Mouse (Mus musculus): ENCODE data around the gene Sp6. TPM values are rescaled to one million over a fixed set of nuclear protein-coding genes. Genes with fewer than 3 reads are reported as not detected.

Sp6 gene
- polyA plus RNA-seq, 1 experiment from 2014 or later = 2.2 TPM

GRCm38 (mm10) chr11:96974813-96975212 is 38.4 kb upstream of the Sp6 start:
- no peak overlapping the region for H3K27ac ChIP-seq
- H3K9me3 ChIP-seq = no peaks in the 10 kb centered on the region
- no peaks in the 10 kb centered on the region for H3K27me3 ChIP-seq
- 85% methylated on average over 5 of the region's 5 CpGs for WGBS
- H3K4me3 ChIP-seq = no peak overlapping the region
- H3K4me1 ChIP-seq = peaks cover 27% of the 10 kb centered on the region
- no peak for ATAC-seq (ENCODE audit: insufficient number of reproducible peaks, insufficient read depth, low FRiP score, low TSS enrichment)
- H3K9ac ChIP-seq = no peak overlapping the region
- no peak overlapping the region for H3K4me2 ChIP-seq (replicated peaks)
- no peaks in the 10 kb centered on the region for H3K36me3 ChIP-seq

DNA sequence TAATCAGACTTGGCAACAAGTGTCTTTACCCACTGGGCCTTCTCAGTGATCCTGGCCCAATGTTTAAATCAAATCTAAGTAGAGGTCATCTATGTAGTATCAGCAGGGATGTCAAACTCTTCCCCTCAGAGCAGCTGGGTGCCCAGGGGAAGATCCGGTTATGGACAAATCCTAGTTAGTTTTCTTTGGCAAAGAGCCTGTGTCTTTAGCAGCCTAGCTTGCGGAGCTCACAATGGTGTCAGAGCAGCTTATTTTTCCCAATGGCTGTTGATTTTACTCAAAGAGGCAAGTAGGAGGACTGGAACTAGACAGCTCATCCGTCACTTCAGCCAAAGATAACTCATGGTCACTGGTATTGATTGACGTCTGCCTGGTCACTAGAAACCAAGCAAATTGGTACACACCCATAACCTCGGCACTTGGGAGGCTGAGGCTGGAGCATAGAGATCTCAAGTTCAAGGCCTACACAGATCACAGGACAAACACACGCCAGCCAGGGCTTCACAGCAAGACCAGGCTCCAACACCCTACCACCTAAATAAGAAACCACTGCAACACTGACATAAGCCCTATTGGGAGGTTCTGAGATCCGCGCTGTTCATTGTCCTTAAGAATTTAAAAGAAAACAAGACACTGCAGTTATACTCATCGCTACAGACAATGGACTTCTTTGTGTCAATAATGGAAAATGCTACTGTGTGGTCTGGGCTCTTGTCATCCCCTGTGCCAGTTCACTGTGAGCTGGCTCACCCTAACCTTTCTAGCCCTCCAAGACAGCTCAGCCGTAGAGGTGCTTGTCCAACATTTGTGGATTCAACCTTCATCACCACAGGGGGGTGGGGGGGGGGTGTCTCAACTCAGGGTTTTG is 37.4 kb upstream of the Sp6 start:
- Histone ChIP-seq H3K4me3 (peak overlapping the region; percentile 85; the same call in 1 of the 2 replicates), H3K27ac (peak overlapping the region; percentile 95), H3K9me3 (no peaks in the 10 kb centered on the region), H3K9ac (no peak overlapping the region), H3K4me2 (replicated peaks) (peak overlapping the region; percentile 80), H3K4me1 (peaks cover 27% of the 10 kb centered on the region), H3K27me3 (no peaks in the 10 kb centered on the region), H3K36me3 (no peaks in the 10 kb centered on the region)
- ATAC-seq (ENCODE audit: insufficient number of reproducible peaks, insufficient read depth, low FRiP score, low TSS enrichment) = no peak
- 76% methylated on average over 10 of the region's 10 CpGs for WGBS

GRCm38 (mm10) chr11:96976379-96976687 is 36.9 kb upstream of the Sp6 start:
- Histone ChIP-seq H3K4me1 (peaks cover 27% of the 10 kb centered on the region), H3K9me3 (no peaks in the 10 kb centered on the region), H3K27ac (peak overlapping the region; percentile 95), H3K4me3 (peak overlapping the region; percentile 85), H3K36me3 (no peaks in the 10 kb centered on the region), H3K4me2 (replicated peaks) (peak overlapping the region; percentile 80), H3K9ac (peak overlapping the region; percentile 88), H3K27me3 (peaks cover 1% of the 10 kb centered on the region; the same call in 1 of the 2 replicates)
- no peak for ATAC-seq (ENCODE audit: insufficient number of reproducible peaks, insufficient read depth, low FRiP score, low TSS enrichment)
- 45% methylated on average over 3 of the region's 3 CpGs for WGBS

DNA sequence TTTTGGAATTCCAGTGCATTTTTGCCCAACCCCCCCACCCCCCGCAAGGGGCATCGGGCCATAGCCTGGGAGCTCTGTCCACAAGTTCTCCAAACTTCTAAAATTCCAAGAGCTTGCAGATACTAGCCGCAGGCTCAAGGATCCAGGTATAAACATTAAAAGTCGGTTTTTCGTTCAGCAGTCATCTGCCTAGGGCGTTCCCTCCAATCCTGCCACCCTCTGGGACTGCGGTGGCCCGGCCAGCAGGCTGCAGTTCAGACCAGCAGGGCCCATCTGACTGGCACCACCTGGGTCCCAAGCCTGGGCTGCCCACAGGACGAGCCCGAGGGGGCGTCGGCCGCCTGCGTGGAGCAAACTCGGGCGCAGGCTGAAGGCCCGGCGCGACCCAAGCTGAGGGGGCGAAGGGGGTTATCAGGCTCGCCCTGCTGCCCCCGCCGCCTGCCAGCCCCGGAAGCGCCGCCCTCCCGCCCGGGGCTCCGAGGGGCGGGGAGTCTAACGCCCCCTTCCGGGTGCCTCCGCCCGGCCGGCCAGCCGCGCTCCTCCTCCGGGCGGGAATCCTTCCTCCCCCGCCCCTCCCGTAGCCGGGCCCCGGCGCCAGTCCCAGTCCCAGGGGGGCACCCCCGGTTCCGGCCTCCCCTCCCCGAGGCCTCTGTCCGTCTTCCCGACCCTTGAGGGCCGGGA is 36.1 kb upstream of the Sp6 start:
- under 1% methylated on average over 44 of the region's 50 CpGs for WGBS
- no peaks in the 10 kb centered on the region for H3K36me3 ChIP-seq
- H3K9me3 ChIP-seq = no peaks in the 10 kb centered on the region
- ATAC-seq (ENCODE audit: insufficient number of reproducible peaks, insufficient read depth, low FRiP score, low TSS enrichment) = peak; percentile 47; the same call in 1 of the 2 replicates
- peaks cover 6% of the 10 kb centered on the region; the same call in 1 of the 2 replicates for H3K27me3 ChIP-seq
- H3K4me1 ChIP-seq = peaks cover 27% of the 10 kb centered on the region
- H3K27ac ChIP-seq = peak overlapping the region; percentile 95
- H3K9ac ChIP-seq = peak overlapping the region; percentile 88
- H3K4me3 ChIP-seq = peak overlapping the region; percentile 85
- peak overlapping the region; percentile 80 for H3K4me2 ChIP-seq (replicated peaks)

GRCm38 (mm10) chr11:96977606-96978400 is 35.4 kb upstream of the Sp6 start:
- H3K9ac ChIP-seq = peak overlapping the region; percentile 88
- peak overlapping the region; percentile 85 for H3K4me3 ChIP-seq
- H3K27me3 ChIP-seq = peaks cover 6% of the 10 kb centered on the region; the same call in 1 of the 2 replicates
- WGBS = under 1% methylated on average over 45 of the region's 45 CpGs
- H3K36me3 ChIP-seq = no peaks in the 10 kb centered on the region
- peak overlapping the region; percentile 80 for H3K4me2 ChIP-seq (replicated peaks)
- peaks cover 22% of the 10 kb centered on the region for H3K4me1 ChIP-seq
- H3K9me3 ChIP-seq = no peaks in the 10 kb centered on the region
- ATAC-seq (ENCODE audit: insufficient number of reproducible peaks, insufficient read depth, low FRiP score, low TSS enrichment) = peak; percentile 95
- H3K27ac ChIP-seq = peak overlapping the region; percentile 95

GRCm38 (mm10) chr11:96978401-96979246 is 34.6 kb upstream of the Sp6 start:
- Histone ChIP-seq H3K9me3 (no peaks in the 10 kb centered on the region), H3K36me3 (no peaks in the 10 kb centered on the region), H3K27me3 (peaks cover 6% of the 10 kb centered on the region; the same call in 1 of the 2 replicates), H3K9ac (peak overlapping the region; percentile 67), H3K4me3 (peak overlapping the region; percentile 85), H3K4me1 (peaks cover 18% of the 10 kb centered on the region), H3K4me2 (replicated peaks) (peak overlapping the region; percentile 72), H3K27ac (peak overlapping the region; percentile 78)
- ATAC-seq (ENCODE audit: insufficient number of reproducible peaks, insufficient read depth, low FRiP score, low TSS enrichment) = no peak
- 29% methylated on average over 17 of the region's 17 CpGs for WGBS

- peaks cover 9% of the 10 kb centered on the region; the same call in 1 of the 2 replicates for H3K27me3 ChIP-seq
- no peaks in the 10 kb centered on the region for H3K9me3 ChIP-seq
- H3K4me2 ChIP-seq (replicated peaks) = no peak overlapping the region
- no peak overlapping the region for H3K27ac ChIP-seq
- peaks cover 18% of the 10 kb centered on the region for H3K4me1 ChIP-seq
- no peaks in the 10 kb centered on the region for H3K36me3 ChIP-seq
- ATAC-seq (ENCODE audit: insufficient number of reproducible peaks, insufficient read depth, low FRiP score, low TSS enrichment) = no peak
- H3K9ac ChIP-seq = no peak overlapping the region
- H3K4me3 ChIP-seq = no peak overlapping the region
- 84% methylated on average over 7 of the region's 7 CpGs for WGBS
Measured at GRCm38 (mm10) chr11:96979329-96979728, 33.9 kb upstream of the Sp6 start.

DNA sequence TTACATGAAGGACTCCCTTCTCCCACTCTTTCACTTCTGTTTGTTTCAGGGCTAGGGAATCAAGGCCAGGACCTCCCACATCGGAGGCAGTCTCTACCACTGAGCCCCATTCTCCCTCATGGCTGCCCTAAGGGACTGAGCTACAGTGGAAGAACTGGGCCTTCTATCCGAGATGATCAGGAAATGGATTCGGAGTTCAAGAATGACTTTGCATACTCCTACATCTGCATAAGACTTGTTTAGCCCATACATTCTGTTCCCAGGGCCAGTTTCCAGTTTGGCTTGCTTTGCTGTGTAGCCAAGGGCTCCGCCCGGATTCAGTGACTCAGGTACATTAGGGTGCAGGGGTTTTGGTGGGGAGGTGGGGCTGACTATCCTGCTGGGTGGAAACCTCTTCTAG is 33.2 kb upstream of the Sp6 start:
- Histone ChIP-seq H3K4me3 (no peak overlapping the region), H3K9ac (no peak overlapping the region), H3K4me2 (replicated peaks) (no peak overlapping the region), H3K4me1 (peaks cover 18% of the 10 kb centered on the region), H3K27ac (no peak overlapping the region), H3K27me3 (peaks cover 15% of the 10 kb centered on the region), H3K9me3 (no peaks in the 10 kb centered on the region), H3K36me3 (no peaks in the 10 kb centered on the region)
- ATAC-seq (ENCODE audit: insufficient number of reproducible peaks, insufficient read depth, low FRiP score, low TSS enrichment) = no peak
- 72% methylated on average over 5 of the region's 5 CpGs for WGBS

GRCm38 (mm10) chr11:96981461-96981860 is 31.7 kb upstream of the Sp6 start:
- Histone ChIP-seq H3K27me3 (peaks cover 27% of the 10 kb centered on the region), H3K9ac (no peak overlapping the region), H3K27ac (no peak overlapping the region), H3K4me2 (replicated peaks) (no peak overlapping the region), H3K9me3 (no peaks in the 10 kb centered on the region), H3K4me3 (no peak overlapping the region), H3K4me1 (peaks cover 10% of the 10 kb centered on the region), H3K36me3 (no peaks in the 10 kb centered on the region)
- ATAC-seq (ENCODE audit: insufficient number of reproducible peaks, insufficient read depth, low FRiP score, low TSS enrichment) = no peak
- 68% methylated on average over 15 of the region's 15 CpGs for WGBS

GRCm38 (mm10) chr11:96982355-96982754 is 30.8 kb upstream of the Sp6 start:
- WGBS = 2% methylated on average over 7 of the region's 7 CpGs
- Histone ChIP-seq H3K27ac (no peak overlapping the region), H3K4me1 (peaks cover 8% of the 10 kb centered on the region), H3K4me2 (replicated peaks) (0 out of 2 replicates have a peak overlapping the region, but pooled peaks have one; percentile 21), H3K9ac (peak overlapping the region; percentile 22; the same call in 1 of the 2 replicates), H3K9me3 (no peaks in the 10 kb centered on the region), H3K27me3 (peaks cover 36% of the 10 kb centered on the region), H3K4me3 (no peak overlapping the region), H3K36me3 (no peaks in the 10 kb centered on the region)
- no peak for ATAC-seq (ENCODE audit: insufficient number of reproducible peaks, insufficient read depth, low FRiP score, low TSS enrichment)

All from embryonic facial prominence, embryonic 12.5 days (tissue).